Comparison of ENCODE assay signal across 8 mouse cellular contexts in genomic region chr1:136346373-136347035, GRCm38 (mm10). TPM values are rescaled to one million over a fixed set of nuclear protein-coding genes. Genes with fewer than 3 reads are reported as not detected.
DNase-seq lines count a peak whose midpoint lies in the region; ATAC-seq and TF ChIP-seq lines count a peak whose summit lies in the region.

No protein-coding gene starts in this region.

- WGBS in heart, embryonic 14.5 days = 5% methylated on average over 12 of the region's 12 CpGs
- WGBS in liver, embryonic 16.5 days (ENCODE audit: insufficient replicate concordance) = 1% methylated on average over 12 of the region's 12 CpGs

- DNase-seq in heart, adult 11 months = no peak
- DNase-seq in G1E (ENCODE audit: low spot score) = peak; percentile 19
- no peak for DNase-seq in urinary bladder, postnatal 4 days (ENCODE audit: low spot score in 2 of 2)
- DNase-seq in frontal cortex, postnatal 14 days (ENCODE audit: low spot score in 2 of 2) = no peak
- no peak for DNase-seq in layer of hippocampus, postnatal 14 days (ENCODE audit: low spot score in 2 of 2)

- H3K27ac ChIP-seq in heart, embryonic 14.5 days (replicated peaks in 1 of 2; ENCODE audit: control insufficient read depth in 1 of 2, insufficient read depth in 1 of 2, low read depth in 2 of 2, low read length in 2 of 2) = peak overlapping the region; percentile 11 to 93; a peak in 3 of 4 replicates
- H3K27ac ChIP-seq in liver, embryonic 16.5 days (ENCODE audit: low read length) = peak overlapping the region; percentile 99

- peak overlapping the region; percentile 82 for H3K9ac ChIP-seq in heart, embryonic 14.5 days (ENCODE audit: low read length)
- peak overlapping the region; percentile 96 for H3K9ac ChIP-seq in liver, embryonic 16.5 days (ENCODE audit: low read depth, low read length)

- H3K4me1 ChIP-seq in heart, embryonic 14.5 days (ENCODE audit: control insufficient read depth in 2 of 2, insufficient read depth in 2 of 2, low read length in 2 of 2) = peaks cover 8 to 20% of the 10 kb centered on the region in 2 experiments
- peaks cover 46% of the 10 kb centered on the region for H3K4me1 ChIP-seq in G1E (ENCODE audit: insufficient read depth, low read depth, low read length)
- H3K4me1 ChIP-seq in liver, embryonic 16.5 days (ENCODE audit: control insufficient read depth, low read depth, low read length) = peaks cover 31% of the 10 kb centered on the region

- H3K9me3 ChIP-seq in heart, embryonic 14.5 days (ENCODE audit: control insufficient read depth, low read length) = no peaks in the 10 kb centered on the region
- no peaks in the 10 kb centered on the region for H3K9me3 ChIP-seq in G1E (replicated peaks)
- H3K9me3 ChIP-seq in liver, embryonic 16.5 days (replicated peaks; ENCODE audit: control insufficient read depth, low read length) = no peaks in the 10 kb centered on the region

- no peak for TF ChIP-seq CTCF in G1E (IDR thresholded peaks at IDR 0.05; ENCODE audit: low read depth, low read length)

- peak overlapping the region; percentile 87 for H3K4me2 ChIP-seq in heart, embryonic 14.5 days (ENCODE audit: low read length)
- peak overlapping the region; percentile 97 for H3K4me2 ChIP-seq in liver, embryonic 16.5 days (ENCODE audit: low read depth, low read length)

- peak overlapping the region; percentile 67 to 87 for H3K4me3 ChIP-seq in heart, embryonic 14.5 days (ENCODE audit: control insufficient read depth in 1 of 2, insufficient read depth in 1 of 2, low read depth in 1 of 2, low read length in 2 of 2)
- H3K4me3 ChIP-seq in G1E (ENCODE audit: low read depth, low read length) = peak overlapping the region; percentile 79
- peak overlapping the region; percentile 98 for H3K4me3 ChIP-seq in liver, embryonic 16.5 days (ENCODE audit: low read depth, low read length)

- no peaks in the 10 kb centered on the region for H3K36me3 ChIP-seq in heart, embryonic 14.5 days (ENCODE audit: control insufficient read depth, insufficient read depth, low read length)
- peaks cover 14% of the 10 kb centered on the region for H3K36me3 ChIP-seq in G1E (replicated peaks)
- no peaks in the 10 kb centered on the region for H3K36me3 ChIP-seq in liver, embryonic 16.5 days (ENCODE audit: control insufficient read depth, insufficient read depth)

- ATAC-seq in heart, embryonic 14.5 days (ENCODE audit: insufficient number of reproducible peaks, insufficient read depth, low FRiP score, low read depth) = 0 out of 2 replicates have a peak, but pooled peaks have one; percentile 3
- ATAC-seq in G1E (ENCODE audit: extremely low read depth, insufficient number of reproducible peaks, low FRiP score, poor library complexity, severe bottlenecking) = peak; percentile 3; the same call in 1 of the 2 replicates
- peak; percentile 54 for ATAC-seq in granulocyte monocyte progenitor cell, adult 5-6 weeks (replicated peaks; ENCODE audit: poor library complexity, severe bottlenecking)
- ATAC-seq in liver, embryonic 16.5 days (ENCODE audit: low read depth) = peak; percentile 20; the same call in 1 of the 2 replicates

- H3K27me3 ChIP-seq in heart, embryonic 14.5 days (ENCODE audit: control insufficient read depth, insufficient read depth, low read length) = no peaks in the 10 kb centered on the region
- peaks cover 1% of the 10 kb centered on the region; the same call in 1 of the 2 replicates for H3K27me3 ChIP-seq in G1E (ENCODE audit: insufficient read depth, low read length)
- no peaks in the 10 kb centered on the region for H3K27me3 ChIP-seq in liver, embryonic 16.5 days (ENCODE audit: control insufficient read depth, insufficient read depth, low read depth, low read length)

RNA-seq across cellular contexts. Expression of gene Camsap2, which starts 0.6 kb away (rescaled TPM):
- 12.8 and 13.0 TPM in 2 replicates for polyA plus RNA-seq in heart, embryonic 14.5 days (2014; fragmentation: Nextera tagmentation; extraction: Ambion mirVana)
- total RNA-seq in G1E (2014; fragmentation: Nextera tagmentation) (44.8 and 46.9 TPM in 2 replicates), G1E (2017) (35.9 and 40.5 TPM in 2 replicates)
- polyA plus RNA-seq in G1E (2012) = 8.8 and 10.1 TPM in 2 replicates
- 3.3 and 4.6 TPM in 2 replicates for total RNA-seq in granulocyte monocyte progenitor cell, adult 5-6 weeks (2014; fragmentation: Nextera tagmentation)
- 6.1 and 9.6 TPM in 2 replicates for total RNA-seq in granulocyte monocyte progenitor cell, adult 5-6 weeks (2017)
- polyA plus RNA-seq in liver, embryonic 16.5 days (2015; fragmentation: Nextera tagmentation; extraction: Ambion mirVana) = 5.1 and 5.8 TPM in 2 replicates
- 100 to 1,000 TPM; 152 to 155 TPM for total RNA-seq in layer of hippocampus, postnatal 14 days (2021)

Comparison
In these comparisons a context has a peak if more than half of its experiments do, and no peak if none do; other contexts are left out.
1. ATAC-seq: peak in every context shown above with its lines; median percentile 54 in granulocyte monocyte progenitor cell, adult 5-6 weeks; 20 in liver, embryonic 16.5 days; 3 in heart, embryonic 14.5 days; 3 in G1E.